Mouse (Mus musculus): ENCODE measurements around the gene Ifi209.
"Not testable (repeated sequence)": the region's sequence is repeated elsewhere in the genome, so short reads cannot be mapped to it uniquely, and the experiment has no call there.

DNA sequence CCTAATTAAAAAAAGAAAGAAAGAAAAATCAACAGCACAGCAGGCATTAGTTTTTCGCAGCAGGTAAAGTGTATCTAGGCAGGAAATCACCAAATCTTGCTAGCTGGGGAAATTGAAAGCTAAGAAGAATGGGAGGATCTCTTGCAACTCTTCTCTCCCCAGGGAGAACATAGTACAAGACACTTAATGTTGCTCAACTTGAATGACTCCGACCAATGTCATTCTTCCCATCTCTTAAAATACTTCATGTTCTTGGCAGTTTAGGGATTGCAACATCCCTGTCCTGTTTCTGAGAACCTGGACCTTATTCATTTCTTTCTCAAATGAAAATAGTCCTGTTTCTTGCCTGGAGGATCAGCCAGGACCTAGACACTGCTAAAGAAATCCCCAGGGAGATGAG lies 8.5 kb upstream of the Ifi209 start:
- TF ChIP-seq GATA1, TAL1 (IDR thresholded peaks at IDR 0.05; ENCODE audit: low read length): not testable (repeated sequence)
